Mouse (Mus musculus) ES-Bruce4 (cell line): ENCODE data around the gene Ltbp1.

Experiments
- CTCF ChIP-seq: IDR thresholded peaks from one replicate; pipeline ENCODE4 v1.8.1; 2011; ENCODE audit warnings: low read depth, low read length
- POLR2A ChIP-seq: IDR thresholded peaks from one replicate; pipeline ENCODE4 v1.8.1; 2011; ENCODE audit warnings: low read length; ENCODE audit not compliant: insufficient read depth

DNA sequence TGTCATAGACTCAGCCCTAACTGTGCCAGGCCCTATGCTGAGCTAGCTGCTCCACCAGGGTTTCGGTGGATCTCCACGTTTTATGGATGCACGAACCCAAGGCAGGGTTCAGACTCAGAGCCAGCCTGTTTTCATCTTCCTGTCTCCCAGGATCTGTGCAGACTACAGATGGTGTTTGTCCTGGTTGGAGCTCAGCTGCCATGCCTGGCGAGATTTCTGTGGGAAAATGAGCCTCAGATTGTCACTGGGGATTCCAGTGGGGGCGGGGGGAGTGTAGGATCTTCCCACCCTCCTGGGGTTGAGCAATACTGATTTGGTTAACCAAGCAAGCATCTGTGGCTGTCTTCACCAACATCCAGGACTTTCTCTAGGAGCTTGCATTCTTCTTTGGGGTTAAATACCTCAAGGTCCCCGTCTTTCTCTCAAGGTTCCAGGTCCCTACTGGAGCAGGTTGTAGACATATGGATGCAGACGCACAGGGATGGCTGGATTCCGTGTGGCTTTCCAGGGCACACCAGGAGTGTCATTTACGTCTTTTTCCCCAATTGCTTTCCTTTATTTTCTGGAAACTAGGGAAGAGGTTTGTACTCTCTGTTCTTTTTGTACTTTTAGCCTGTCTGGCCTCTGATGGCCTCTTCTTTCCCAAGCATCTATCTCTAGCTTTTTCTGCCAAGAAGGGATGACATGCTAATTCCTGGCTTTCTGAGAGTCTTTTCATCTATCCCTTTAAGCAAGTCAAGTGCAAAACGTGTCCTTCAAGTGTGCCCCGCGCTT is 22.2 kb downstream of the Ltbp1 start:
- TF ChIP-seq POLR2A (no peak), CTCF (no peak)
